20 mouse cellular contexts compared by ENCODE assay signal in the genomic region with DNA sequence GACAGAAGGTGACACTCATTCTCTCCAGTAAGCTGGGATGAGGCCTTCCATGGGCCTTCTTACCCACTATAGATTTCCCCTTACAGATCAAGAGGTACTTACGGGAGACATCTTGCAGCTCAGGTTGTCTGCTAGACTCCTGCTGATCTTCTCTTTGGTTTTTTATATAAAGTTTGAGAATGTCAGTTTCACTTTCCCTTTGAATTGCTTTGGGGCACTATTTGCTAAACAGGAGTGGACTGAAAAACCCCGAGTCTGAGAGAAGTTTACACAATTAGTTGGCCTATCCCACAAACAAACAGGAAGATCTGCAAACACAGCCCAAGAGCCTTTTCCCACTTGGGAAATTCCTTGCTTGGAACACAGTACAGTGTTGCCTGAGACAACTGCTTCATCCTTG. TPM values are rescaled to one million over a fixed set of nuclear protein-coding genes. Genes with fewer than 3 reads are reported as not detected.
DNase-seq lines count a peak whose midpoint lies in the region; ATAC-seq and TF ChIP-seq lines count a peak whose summit lies in the region.
"Had no signal": no experiment of that assay in that cellular context is flagged by ENCODE, and none has a peak within 500 bp of the region (broad histone marks: within the 10 kb centered on the region; RNA-seq: fewer than 3 reads in every experiment).

No protein-coding gene starts in this region.

- no peak for TF ChIP-seq CTCF in gastrocnemius, adult 2 months (IDR thresholded peaks at IDR 0.05)
- no peak for TF ChIP-seq CTCF in liver, adult 2 months (IDR thresholded peaks at IDR 0.05; ENCODE audit: low read depth, low read length)

- H3K4me2 ChIP-seq in liver, embryonic 11.5 days: no peak overlapping the region
- H3K4me2 ChIP-seq: embryonic facial prominence, embryonic 15.5 days; forebrain, embryonic 12.5 days; liver, embryonic 15.5 days had no signal

- ATAC-seq in liver, embryonic 11.5 days (replicated peaks; ENCODE audit: low FRiP score): no peak
- ATAC-seq: hindbrain, embryonic 16.5 days had no signal

- peak overlapping the region; percentile 67 for H3K4me3 ChIP-seq in gastrocnemius, adult 2 months
- H3K4me3 ChIP-seq in liver, adult 2 months (ENCODE audit: insufficient read depth, low read depth, low read length): peak overlapping the region; percentile 63
- H3K4me3 ChIP-seq in liver, embryonic 11.5 days (ENCODE audit: low read depth, low read length): no peak overlapping the region
- H3K4me3 ChIP-seq: embryonic facial prominence, embryonic 15.5 days; forebrain, embryonic 12.5 days; liver, embryonic 15.5 days had no signal

- 10% methylated on average over 2 of the region's 2 CpGs for WGBS in liver, adult 2 months
- WGBS in liver, embryonic 11.5 days: 68% methylated on average over 2 of the region's 2 CpGs

- peaks cover 28% of the 10 kb centered on the region for H3K4me1 ChIP-seq in liver, adult 2 months (ENCODE audit: control insufficient read depth, insufficient read depth, low read length)
- no peaks in the 10 kb centered on the region for H3K4me1 ChIP-seq in liver, embryonic 11.5 days (replicated peaks; ENCODE audit: control insufficient read depth, insufficient read depth, low read length)
- H3K4me1 ChIP-seq: embryonic facial prominence, embryonic 15.5 days; forebrain, embryonic 12.5 days had no signal

- peaks cover 9% of the 10 kb centered on the region; the same call in 1 of the 2 replicates for H3K36me3 ChIP-seq in liver, adult 2 months (ENCODE audit: control insufficient read depth, insufficient read depth, low read length)
- no peaks in the 10 kb centered on the region for H3K36me3 ChIP-seq in liver, embryonic 11.5 days (ENCODE audit: control insufficient read depth, insufficient read depth, low read length)
- H3K36me3 ChIP-seq: embryonic facial prominence, embryonic 15.5 days; forebrain, embryonic 12.5 days; G1E; liver, embryonic 15.5 days had no signal

- H3K9me3 ChIP-seq in liver, embryonic 11.5 days (ENCODE audit: control insufficient read depth, low read length): no peaks in the 10 kb centered on the region
- H3K9me3 ChIP-seq: embryonic facial prominence, embryonic 15.5 days; forebrain, embryonic 12.5 days; G1E; liver, embryonic 15.5 days had no signal

- intact Hi-C loops in gastrocnemius, adult 2 months (cut with DNase I): no loop called here

- DNase-seq in gastrocnemius, adult 2 months: no peak
- no peak for DNase-seq in gastrocnemius, adult 8-10 months (ENCODE audit: low spot score in 2 of 2)
- DNase-seq in liver, adult 2 months (ENCODE audit: extremely low read depth, low read depth, low spot score): peak; percentile 90
- DNase-seq in liver, embryonic 11.5 days (ENCODE audit: low spot score): no peak
- DNase-seq in adipocyte (ENCODE audit: low spot score): peak; percentile 53
- DNase-seq in natural killer cell, adult 2 months (ENCODE audit: low spot score in 2 of 2): peak; percentile 29 to 56
- DNase-seq in thymus, postnatal 36 days: no peak
- DNase-seq in adrenal gland, adult 18-20 months (ENCODE audit: low spot score in 2 of 2): no peak
- DNase-seq: layer of hippocampus, postnatal 36 days; left cerebral cortex, postnatal 4 days; thymus, postnatal 14 days had no signal

- H3K27ac ChIP-seq in gastrocnemius, adult 2 months: peak overlapping the region; percentile 88
- H3K27ac ChIP-seq in liver, adult 2 months (replicated peaks; ENCODE audit: insufficient read depth, low read depth, low read length): peak overlapping the region; percentile 98
- no peak overlapping the region for H3K27ac ChIP-seq in liver, embryonic 11.5 days (ENCODE audit: low read depth, low read length)
- H3K27ac ChIP-seq: embryonic facial prominence, embryonic 15.5 days; forebrain, embryonic 12.5 days; kidney, postnatal 0 days; liver, embryonic 15.5 days had no signal

- TF ChIP-seq POLR2A in liver, adult 2 months (IDR thresholded peaks at IDR 0.05; ENCODE audit: extremely low read depth, insufficient read depth, low read length): no peak

- no peaks in the 10 kb centered on the region for H3K27me3 ChIP-seq in liver, adult 2 months (ENCODE audit: control insufficient read depth, insufficient read depth, low read length)
- no peaks in the 10 kb centered on the region for H3K27me3 ChIP-seq in liver, embryonic 11.5 days (replicated peaks; ENCODE audit: control insufficient read depth, insufficient read depth, low read length)
- H3K27me3 ChIP-seq: embryonic facial prominence, embryonic 15.5 days; liver, embryonic 15.5 days had no signal

- H3K9ac ChIP-seq in liver, adult 2 months (ENCODE audit: low read depth, low read length): peak overlapping the region; percentile 81
- H3K9ac ChIP-seq in liver, embryonic 11.5 days (ENCODE audit: low read depth, low read length): no peak overlapping the region
- H3K9ac ChIP-seq: embryonic facial prominence, embryonic 15.5 days; forebrain, embryonic 12.5 days; liver, embryonic 15.5 days had no signal

- no peaks in the 10 kb centered on the region for H3K79me2 ChIP-seq in liver, adult 2 months (ENCODE audit: control insufficient read depth, insufficient read depth, low read length)

RNA-seq across cellular contexts. Expression of a gene that starts 30.6 kb away (rescaled TPM):
- total RNA-seq in gastrocnemius, adult 2 months (2021): 1 to 10 TPM in 1 of 2 experiments, under 1 TPM in 1; 0.66 to 1.3 TPM
- total RNA-seq in gastrocnemius, adult 8-10 months (2022): under 1 TPM in 3 of 4 experiments, not detected in 1; 0.36 to 0.56 (median 0.39) TPM
- 0.83 and 1.7 TPM in 2 replicates for total RNA-seq in liver, adult 2 months (2014; rRNA removed)
- polyA plus RNA-seq in liver, adult 2 months (2012; rRNA removed): 0.78 and 1.9 TPM in 2 replicates
- polyA plus RNA-seq in liver, embryonic 11.5 days (2014; fragmentation: Nextera tagmentation; extraction: Ambion mirVana): not detected in 2 replicates
- 1 to 10 TPM; 4.7 to 6.7 TPM for total RNA-seq in adrenal gland, adult 18-20 months (2021)
- total RNA-seq: G1E; layer of hippocampus, postnatal 36 days; left cerebral cortex, postnatal 4 days had no signal
- polyA plus RNA-seq: embryonic facial prominence, embryonic 15.5 days; forebrain, embryonic 12.5 days; G1E; hindbrain, embryonic 16.5 days; kidney, postnatal 0 days had no signal

RNA-seq across cellular contexts. Expression of a gene that starts 32.5 kb away (rescaled TPM):
- total RNA-seq in gastrocnemius, adult 2 months (2021): not detected
- total RNA-seq in gastrocnemius, adult 8-10 months (2022): not detected
- total RNA-seq in liver, adult 2 months (2014; rRNA removed): not detected in 2 replicates
- polyA plus RNA-seq in liver, adult 2 months (2012; rRNA removed): not detected in 2 replicates
- polyA plus RNA-seq in liver, embryonic 11.5 days (2014; fragmentation: Nextera tagmentation; extraction: Ambion mirVana): not detected in 2 replicates
- not detected for total RNA-seq in adrenal gland, adult 18-20 months (2021)
- total RNA-seq: adrenal gland, postnatal 4 days; G1E; layer of hippocampus, postnatal 36 days; left cerebral cortex, postnatal 4 days; megakaryocyte, adult 5-6 weeks had no signal
- polyA plus RNA-seq: embryonic facial prominence, embryonic 15.5 days; forebrain, embryonic 12.5 days; G1E; heart, embryonic 16.5 days; hindbrain, embryonic 16.5 days; kidney, postnatal 0 days had no signal

RNA-seq across cellular contexts. Expression of a gene that starts 57.2 kb away (rescaled TPM):
- total RNA-seq in gastrocnemius, adult 2 months (2021): not detected
- not detected for total RNA-seq in gastrocnemius, adult 8-10 months (2022)
- total RNA-seq in liver, adult 2 months (2014; rRNA removed): not detected in 2 replicates
- not detected in 2 replicates for polyA plus RNA-seq in liver, adult 2 months (2012; rRNA removed)
- polyA plus RNA-seq in liver, embryonic 11.5 days (2014; fragmentation: Nextera tagmentation; extraction: Ambion mirVana): not detected in 2 replicates
- not detected for total RNA-seq in adrenal gland, adult 18-20 months (2021)
- total RNA-seq: G1E; layer of hippocampus, postnatal 36 days; megakaryocyte, adult 5-6 weeks had no signal
- polyA plus RNA-seq: embryonic facial prominence, embryonic 15.5 days; forebrain, embryonic 12.5 days; heart, embryonic 16.5 days; hindbrain, embryonic 16.5 days; kidney, postnatal 0 days; liver, embryonic 15.5 days had no signal

Comparison
In these comparisons a context has a peak if more than half of its experiments do, and no peak if none do; other contexts are left out.
1. DNase-seq: peak in liver, adult 2 months (single experiment), adipocyte (single experiment) and natural killer cell, adult 2 months (2 of 2); none in gastrocnemius, adult 2 months (single experiment), gastrocnemius, adult 8-10 months (0 of 2), liver, embryonic 11.5 days (single experiment), thymus, postnatal 36 days (0 of 2) and adrenal gland, adult 18-20 months (0 of 2).